Mouse (Mus musculus) layer of hippocampus, postnatal 36 days (tissue): ENCODE results near the gene Trim58. TPM values are rescaled to one million over a fixed set of nuclear protein-coding genes. Genes with fewer than 3 reads are reported as not detected.

Experiments used
- DNase-seq, 2 experiments: peaks; one replicate each; pipeline ENCODE4 v3.0.0; 2022
- total RNA-seq, 2 experiments: library from RNA; stranded (reverse); gene quantifications; 2 replicates each; pipeline ENCODE4 v1.2.3; 2021

The Trim58 gene
- not detected for total RNA-seq

GRCm38 (mm10) chr11:58640272-58640867, at the start of gene Trim58:
Trim58 (plus strand) TSS chr11:58640465.
- DNase-seq = no peak

GRCm38 (mm10) chr11:58594814-58595213, 45.5 kb upstream of the Trim58 start, which contains the start of gene Olfr324:
Olfr324 (plus strand) TSS chr11:58595114.
- no peak for DNase-seq

- DNase-seq = no peak
Measured at GRCm38 (mm10) chr11:58597837-58598236, 42.4 kb upstream of the Trim58 start.

GRCm38 (mm10) chr11:58602062-58602461, 38.2 kb upstream of the Trim58 start:
- DNase-seq = no peak

GRCm38 (mm10) chr11:58602800-58603560, 37.3 kb upstream of the Trim58 start:
- DNase-seq = no peak

- DNase-seq = no peak
Measured at GRCm38 (mm10) chr11:58604688-58605087, 35.6 kb upstream of the Trim58 start.

GRCm38 (mm10) chr11:58605228-58605627, 35.0 kb upstream of the Trim58 start:
- no peak for DNase-seq

GRCm38 (mm10) chr11:58606177-58606919, 33.9 kb upstream of the Trim58 start:
- no peak for DNase-seq

GRCm38 (mm10) chr11:58607030-58607429, 33.2 kb upstream of the Trim58 start:
- no peak for DNase-seq

GRCm38 (mm10) chr11:58613359-58613758, 26.9 kb upstream of the Trim58 start:
- DNase-seq = no peak

- no peak for DNase-seq
Measured at GRCm38 (mm10) chr11:58614526-58614925, 25.7 kb upstream of the Trim58 start.

- DNase-seq = no peak
Measured at GRCm38 (mm10) chr11:58615975-58616374, 24.3 kb upstream of the Trim58 start, which contains the start of gene 2210407C18Rik. 2210407C18Rik (minus strand) TSS chr11:58616075.

GRCm38 (mm10) chr11:58618369-58618768, 21.9 kb upstream of the Trim58 start:
- DNase-seq = no peak

GRCm38 (mm10) chr11:58618793-58619192, 21.5 kb upstream of the Trim58 start:
- peak; percentile 31 to 36 for DNase-seq

- no peak for DNase-seq
Measured at GRCm38 (mm10) chr11:58626146-58626545, 14.1 kb upstream of the Trim58 start.

- DNase-seq = no peak
Measured at GRCm38 (mm10) chr11:58630401-58630800, 9.9 kb upstream of the Trim58 start, which contains the start of gene Olfr323. Olfr323 (minus strand) TSS chr11:58630501.

- DNase-seq = no peak
Measured at GRCm38 (mm10) chr11:58634878-58635277, 5.4 kb upstream of the Trim58 start.

- peak; percentile 42 to 43 for DNase-seq
Measured at GRCm38 (mm10) chr11:58636376-58636977, 3.8 kb upstream of the Trim58 start.

GRCm38 (mm10) chr11:58638176-58638701, 2.0 kb upstream of the Trim58 start:
- no peak for DNase-seq

GRCm38 (mm10) chr11:58641057-58641456, 792 bp downstream of the Trim58 start:
- DNase-seq = no peak

GRCm38 (mm10) chr11:58641638-58642358, 1.5 kb downstream of the Trim58 start:
- DNase-seq = no peak

- peak in 1 of 2 experiments; percentile 19 for DNase-seq
Measured at GRCm38 (mm10) chr11:58643350-58643749, 3.1 kb downstream of the Trim58 start.
